Mouse (Mus musculus) A20 (cell line): Measurements from ENCODE around the gene Tmem256.

ENCODE experiments used
- DNase-seq: peaks from one replicate; pipeline ENCODE4 v3.0.0-alpha.2; 2011; ENCODE audit warnings: low read depth, low spot score

Tmem256 gene

GRCm38 (mm10) chr11:69837952-69838713 is at the start of gene Tmem256:
TSS of gene Tmem256 (plus strand) at chr11:69838514.
- DNase-seq = peak; percentile 99

GRCm38 (mm10) chr11:69789431-69789830 is 48.9 kb upstream of the Tmem256 start:
- DNase-seq = no peak

- no peak for DNase-seq
Measured at GRCm38 (mm10) chr11:69791420-69791819, 46.9 kb upstream of the Tmem256 start.

- no peak for DNase-seq
Measured at GRCm38 (mm10) chr11:69793429-69793828, 44.9 kb upstream of the Tmem256 start.

- DNase-seq = peak; percentile 98
Measured at GRCm38 (mm10) chr11:69795168-69795982, 42.9 kb upstream of the Tmem256 start, which contains the start of gene Chrnb1. TSS of gene Chrnb1 (minus strand) at chr11:69795943.

GRCm38 (mm10) chr11:69795983-69796435 is 42.3 kb upstream of the Tmem256 start:
- DNase-seq = peak; percentile 77

GRCm38 (mm10) chr11:69797924-69798323 is 40.4 kb upstream of the Tmem256 start:
- no peak for DNase-seq

- DNase-seq = peak; percentile 98
Measured at GRCm38 (mm10) chr11:69799394-69800137, 38.7 kb upstream of the Tmem256 start.

- peak; percentile 97 for DNase-seq
Measured at GRCm38 (mm10) chr11:69800138-69800391, 38.2 kb upstream of the Tmem256 start.

- peak; percentile 94 for DNase-seq
Measured at GRCm38 (mm10) chr11:69800392-69801197, 37.7 kb upstream of the Tmem256 start.

GRCm38 (mm10) chr11:69801379-69801977 is 36.8 kb upstream of the Tmem256 start, which contains the start of gene Fgf11:
TSS of gene Fgf11 (minus strand) at chr11:69801857.
- DNase-seq = no peak

GRCm38 (mm10) chr11:69802648-69803105 is 35.6 kb upstream of the Tmem256 start:
- DNase-seq = peak; percentile 91

GRCm38 (mm10) chr11:69803328-69803727 is 35.0 kb upstream of the Tmem256 start:
- DNase-seq = no peak

GRCm38 (mm10) chr11:69803786-69804651 is 34.3 kb upstream of the Tmem256 start:
- DNase-seq = peak; percentile 92

- no peak for DNase-seq
Measured at GRCm38 (mm10) chr11:69804652-69804940, 33.7 kb upstream of the Tmem256 start.

GRCm38 (mm10) chr11:69804972-69805909 is 33.1 kb upstream of the Tmem256 start, which contains the start of gene Tmem102:
TSS of gene Tmem102 (minus strand) at chr11:69805624.
- DNase-seq = peak; percentile 87

GRCm38 (mm10) chr11:69806378-69806777 is 31.9 kb upstream of the Tmem256 start:
- no peak for DNase-seq

- no peak for DNase-seq
Measured at GRCm38 (mm10) chr11:69807641-69808040, 30.7 kb upstream of the Tmem256 start.

- peak; percentile 32 for DNase-seq
Measured at GRCm38 (mm10) chr11:69810280-69810679, 28.0 kb upstream of the Tmem256 start.
